Mouse (Mus musculus) heart, embryonic 13.5 days (tissue): ENCODE results near the gene Gm27029. TPM values are rescaled to one million over a fixed set of nuclear protein-coding genes. Genes with fewer than 3 reads are reported as not detected.
A peak's percentile ranks its signal among the peaks of the same experiment; 100 is the strongest.
"Not testable (repeated sequence)": the region's sequence is repeated elsewhere in the genome, so short reads cannot be mapped to it uniquely, and the experiment has no call there.

Experiments
- ATAC-seq: fragments of 200-750 bp; cut with Nextera tagmentation; 2 replicates; pipeline ENCODE4 v1.8.0; 2017; ENCODE audit warnings: moderate TSS enrichment; ENCODE audit not compliant: insufficient number of reproducible peaks, low FRiP score, low TSS enrichment; ENCODE audit errors: extremely low read depth
- H3K27ac ChIP-seq: fragments of 300-500 bp; sonication (generic); replicated peaks from 2 replicates; pipeline ENCODE4 v1.5.1; 2015; ENCODE audit warnings: moderate library complexity, mild to moderate bottlenecking, inconsistent platforms
- H3K27me3 ChIP-seq: fragments of 300-500 bp; sonication (generic); replicated peaks from 2 replicates; pipeline ENCODE4 v1.6.1; 2015; ENCODE audit warnings: mild to moderate bottlenecking, inconsistent platforms
- H3K36me3 ChIP-seq: fragments of 300-500 bp; sonication (generic); 2 replicates; pipeline ENCODE4 v1.6.1; 2015; ENCODE audit warnings: mild to moderate bottlenecking, inconsistent platforms
- H3K4me1 ChIP-seq: fragments of 300-500 bp; sonication (generic); 2 replicates; pipeline ENCODE4 v1.6.1; 2015; ENCODE audit warnings: inconsistent platforms
- H3K4me2 ChIP-seq: fragments of 300-500 bp; sonication (generic); 2 replicates; pipeline ENCODE4 v1.6.1; 2015; ENCODE audit warnings: inconsistent platforms, mild to moderate bottlenecking, moderate library complexity
- H3K4me3 ChIP-seq: fragments of 300-500 bp; sonication (generic); 2 replicates; pipeline ENCODE4 v1.5.1; 2015; ENCODE audit warnings: moderate library complexity, mild to moderate bottlenecking, inconsistent platforms
- H3K9ac ChIP-seq: fragments of 300-500 bp; sonication (generic); 2 replicates; pipeline ENCODE4 v1.6.1; 2015; ENCODE audit warnings: inconsistent platforms, mild to moderate bottlenecking, moderate library complexity
- H3K9me3 ChIP-seq: fragments of 300-500 bp; sonication (generic); 2 replicates; pipeline ENCODE4 v1.6.1; 2016; ENCODE audit warnings: inconsistent platforms
- WGBS: fragments of 180-500 bp; shearing (Covaris S2); methylation state at CpG from one replicate; pipeline ENCODE4 v1.1.7; 2015; ENCODE audit warnings: mixed read lengths; 5-methylcytosine and 5-hydroxymethylcytosine counted together
- polyA plus RNA-seq: library from polyadenylated mRNA; unstranded; fragments of >200 nt; fragmentation: Nextera tagmentation; extraction: Ambion mirVana; gene quantifications from 2 replicates; pipeline ENCODE4 v1.2.1, GENCODE M21; 2015

Gm27029 gene
- polyA plus RNA-seq, 1 experiment from 2014 or later = 18.3 TPM

DNA sequence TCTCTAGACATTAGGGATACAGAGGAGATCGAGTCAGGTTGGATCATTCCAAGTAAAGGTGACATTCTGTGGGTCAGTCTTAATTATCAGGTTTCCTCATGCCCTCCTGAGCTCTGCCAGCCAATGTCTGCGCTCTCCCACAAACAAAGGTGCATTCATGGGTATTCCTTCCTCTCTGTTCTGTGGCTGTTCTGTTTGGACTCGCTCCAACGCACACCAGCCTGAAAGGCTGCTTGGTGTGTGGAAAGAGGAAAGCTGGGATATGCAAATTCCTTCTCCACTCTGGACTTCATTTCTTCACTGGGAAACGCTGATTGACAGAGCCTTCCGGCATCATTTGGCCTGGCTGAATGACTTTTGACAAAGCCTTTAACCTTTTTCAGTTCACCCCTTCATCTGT is 30.1 kb upstream of the Gm27029 start:
- WGBS = 70% methylated on average over 6 of the region's 6 CpGs
- Histone ChIP-seq H3K4me1 (peaks cover 8% of the 10 kb centered on the region; the same call in 1 of the 2 replicates), H3K36me3 (peaks cover 32% of the 10 kb centered on the region), H3K27ac (no peak overlapping the region), H3K4me2 (no peak overlapping the region), H3K9ac (no peak overlapping the region), H3K27me3 (no peaks in the 10 kb centered on the region), H3K4me3 (no peak overlapping the region), H3K9me3 (no peaks in the 10 kb centered on the region)
- no peak for ATAC-seq

DNA sequence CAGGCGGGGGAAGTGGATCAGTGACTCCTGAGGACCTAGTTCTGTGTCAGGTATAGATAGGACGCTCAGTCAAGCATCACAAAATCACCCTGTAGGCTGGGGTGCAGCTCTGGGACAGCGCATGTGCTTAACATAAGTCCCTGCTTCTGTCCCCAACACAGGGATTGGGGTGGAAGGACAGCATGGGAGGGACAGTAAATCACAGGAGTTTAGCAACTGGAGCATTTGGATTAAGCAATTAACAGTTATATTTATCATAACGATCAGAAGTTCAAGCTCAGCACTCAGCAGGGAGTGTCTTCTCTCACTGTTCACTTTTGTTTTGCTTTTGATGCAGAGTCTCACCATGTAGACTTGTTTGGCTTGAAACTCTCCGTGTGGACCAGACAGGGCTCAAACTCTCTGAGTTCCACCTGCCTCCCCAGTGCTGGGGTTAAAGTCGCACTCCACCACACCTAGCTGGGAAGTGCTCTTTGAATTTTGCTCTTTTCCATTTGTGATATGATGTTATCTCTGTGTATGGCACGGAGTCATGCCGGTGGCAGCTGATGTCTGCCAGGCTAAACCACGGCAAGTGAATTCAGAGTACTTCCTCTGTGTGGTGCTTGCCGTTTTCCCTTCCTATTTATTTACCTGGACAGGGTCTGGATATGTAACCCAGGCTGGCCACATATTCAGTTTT is 27.6 kb upstream of the Gm27029 start:
- Histone ChIP-seq H3K36me3 (peaks cover 7% of the 10 kb centered on the region), H3K27me3 (no peaks in the 10 kb centered on the region), H3K4me2 (no peak overlapping the region), H3K4me3 (no peak overlapping the region), H3K9me3 (no peaks in the 10 kb centered on the region), H3K27ac (no peak overlapping the region), H3K9ac (no peak overlapping the region), H3K4me1 (peaks cover 21% of the 10 kb centered on the region)
- ATAC-seq = no peak
- WGBS = 62% methylated on average over 10 of the region's 10 CpGs

DNA sequence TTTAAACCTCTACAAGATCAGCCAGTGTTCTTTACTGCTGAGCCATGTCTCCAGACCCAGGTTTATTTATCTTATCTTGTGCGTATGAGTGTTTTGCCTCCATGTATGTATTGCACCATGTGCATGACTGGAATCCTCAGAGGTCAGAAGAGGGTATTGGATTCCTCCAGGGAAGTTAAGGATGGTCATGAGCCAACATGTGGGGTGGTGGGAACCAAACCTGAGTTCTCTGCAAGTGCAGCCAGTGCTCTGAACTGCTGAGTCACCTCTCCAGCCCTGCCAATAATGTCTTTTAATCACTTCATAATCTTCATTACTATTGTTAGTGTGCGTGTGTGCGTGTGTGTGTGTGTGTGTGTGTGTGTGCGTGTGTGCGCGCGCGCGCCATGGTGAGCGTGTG is 26.9 kb upstream of the Gm27029 start:
- Histone ChIP-seq H3K9ac (no peak overlapping the region), H3K36me3 (peaks cover 2% of the 10 kb centered on the region), H3K4me3 (no peak overlapping the region), H3K27ac (no peak overlapping the region), H3K27me3 (no peaks in the 10 kb centered on the region), H3K4me2 (no peak overlapping the region), H3K9me3 (no peaks in the 10 kb centered on the region), H3K4me1 (peaks cover 21% of the 10 kb centered on the region)
- ATAC-seq = no peak
- WGBS = 90% methylated on average over 10 of the region's 10 CpGs

DNA sequence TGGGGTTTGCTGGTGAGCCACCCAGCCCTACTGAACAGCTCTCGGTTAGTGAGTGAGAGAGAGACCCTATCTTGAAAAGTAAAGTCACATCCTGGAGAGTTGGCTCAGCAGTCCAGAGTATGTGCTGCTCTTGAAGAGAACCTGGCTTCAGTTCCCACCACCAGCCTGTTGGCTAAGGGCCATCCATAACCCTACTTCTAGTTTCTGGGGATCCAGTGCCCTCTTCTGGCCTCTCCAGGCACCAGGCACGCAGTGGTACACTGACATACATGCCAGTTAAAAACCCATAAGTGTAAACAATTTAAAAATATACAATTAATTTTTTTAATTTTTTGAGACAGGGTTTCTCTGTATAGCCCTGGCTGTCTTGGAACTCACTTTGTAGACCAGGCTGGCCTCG is 25.8 kb upstream of the Gm27029 start:
- no peak for ATAC-seq
- Histone ChIP-seq H3K36me3 (peaks cover 9% of the 10 kb centered on the region), H3K4me3 (no peak overlapping the region), H3K4me1 (peaks cover 21% of the 10 kb centered on the region), H3K9me3 (no peaks in the 10 kb centered on the region), H3K9ac (no peak overlapping the region), H3K27me3 (no peaks in the 10 kb centered on the region), H3K4me2 (no peak overlapping the region), H3K27ac (no peak overlapping the region)
- WGBS = 68% methylated on average over 3 of the region's 3 CpGs

DNA sequence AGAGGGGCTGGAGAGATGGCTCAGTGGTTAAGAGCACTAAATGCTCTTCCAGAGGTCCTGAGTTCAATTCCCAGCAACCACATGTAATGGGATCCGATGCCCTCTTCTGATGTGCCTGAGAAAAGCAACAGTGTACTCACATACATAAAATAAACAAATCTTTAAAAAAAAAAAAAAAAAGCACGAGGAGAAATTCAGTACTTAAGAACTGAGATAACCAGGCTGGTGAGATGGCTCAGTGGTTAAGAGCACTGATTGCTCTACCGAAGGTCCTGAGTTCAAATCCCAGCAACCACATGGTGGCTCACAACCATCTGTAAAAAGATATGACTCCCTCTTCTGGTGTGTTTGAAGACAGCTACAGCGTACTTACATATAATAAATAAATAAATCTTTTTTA is 25.0 kb upstream of the Gm27029 start:
- H3K27ac ChIP-seq, H3K27me3 ChIP-seq, H3K4me3 ChIP-seq, H3K9ac ChIP-seq, H3K9me3 ChIP-seq, ATAC-seq: not testable (repeated sequence)
- Histone ChIP-seq H3K4me2 (peak overlapping the region; percentile 71; the same call in 1 of the 2 replicates), H3K4me1 (peaks cover 21% of the 10 kb centered on the region), H3K36me3 (peaks cover 17% of the 10 kb centered on the region)
- WGBS = 79% methylated on average over 4 of the region's 4 CpGs

DNA sequence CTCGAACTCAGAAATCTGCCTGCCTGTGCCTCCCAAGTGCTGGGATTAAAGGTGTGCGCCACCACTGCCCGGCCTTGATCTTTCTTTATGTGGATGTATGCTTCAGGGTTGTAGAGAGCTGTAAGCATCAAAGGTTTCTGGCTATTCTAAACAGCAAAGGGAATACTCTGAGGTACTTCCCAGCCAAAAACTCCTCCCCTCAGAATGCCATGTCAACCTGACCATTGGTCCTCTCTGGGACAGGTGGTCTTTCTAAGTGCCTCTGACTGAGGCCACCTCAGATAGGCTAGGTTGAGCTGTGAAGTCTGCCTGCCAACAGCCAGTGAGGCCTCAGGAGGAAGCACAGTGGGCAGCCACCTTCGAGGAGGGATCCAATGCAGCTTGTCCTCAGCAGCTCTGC is 24.3 kb upstream of the Gm27029 start:
- Histone ChIP-seq H3K27me3 (no peaks in the 10 kb centered on the region), H3K36me3 (peaks cover 24% of the 10 kb centered on the region), H3K9me3 (no peaks in the 10 kb centered on the region), H3K27ac (peak overlapping the region; percentile 79; the same call in 1 of the 2 replicates), H3K9ac (peak overlapping the region; percentile 81), H3K4me2 (peak overlapping the region; percentile 71), H3K4me1 (peaks cover 27% of the 10 kb centered on the region), H3K4me3 (peak overlapping the region; percentile 60)
- no peak for ATAC-seq
- 75% methylated on average over 4 of the region's 4 CpGs for WGBS

DNA sequence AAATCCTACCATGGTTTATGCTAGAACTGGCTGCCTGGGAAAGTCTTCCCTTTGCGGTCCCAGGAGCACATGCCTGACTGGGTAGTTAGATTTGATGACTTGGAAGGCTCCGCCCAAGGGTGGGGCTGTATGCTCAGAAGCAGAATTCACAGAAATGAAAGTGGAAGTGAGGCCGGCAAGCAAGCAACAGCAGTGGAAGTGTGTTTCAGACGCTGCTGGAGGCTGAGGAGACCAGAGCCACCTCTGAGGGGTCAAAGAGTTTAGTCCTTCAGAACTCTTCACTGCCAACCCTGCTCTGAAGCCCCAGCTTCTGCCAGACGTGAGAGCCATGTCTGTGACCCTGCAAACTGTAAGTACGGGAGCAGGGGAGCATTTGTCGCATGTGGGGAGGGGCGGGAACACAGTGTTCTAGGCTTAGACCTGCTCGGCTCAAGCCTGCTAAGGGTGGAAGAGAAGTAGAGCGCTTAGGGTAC is 23.7 kb upstream of the Gm27029 start, which contains the start of gene Ifi35:
Gene Ifi35 (plus strand): TSS at position 134 of the 473 bp plus-strand sequence.
- Histone ChIP-seq H3K4me3 (peak within 1 kb of the TSS; percentile 60), H3K9me3 (no peaks in the 10 kb centered on the region), H3K36me3 (peaks cover 30% of the 10 kb centered on the region), H3K4me2 (peak within 1 kb of the TSS; percentile 71), H3K4me1 (peaks cover 32% of the 10 kb centered on the region), H3K27me3 (no peaks in the 10 kb centered on the region), H3K9ac (peak within 1 kb of the TSS; percentile 81), H3K27ac (peak within 1 kb of the TSS; percentile 79)
- WGBS = 15% methylated on average over 10 of the region's 10 CpGs
- peak; percentile 54 for ATAC-seq

DNA sequence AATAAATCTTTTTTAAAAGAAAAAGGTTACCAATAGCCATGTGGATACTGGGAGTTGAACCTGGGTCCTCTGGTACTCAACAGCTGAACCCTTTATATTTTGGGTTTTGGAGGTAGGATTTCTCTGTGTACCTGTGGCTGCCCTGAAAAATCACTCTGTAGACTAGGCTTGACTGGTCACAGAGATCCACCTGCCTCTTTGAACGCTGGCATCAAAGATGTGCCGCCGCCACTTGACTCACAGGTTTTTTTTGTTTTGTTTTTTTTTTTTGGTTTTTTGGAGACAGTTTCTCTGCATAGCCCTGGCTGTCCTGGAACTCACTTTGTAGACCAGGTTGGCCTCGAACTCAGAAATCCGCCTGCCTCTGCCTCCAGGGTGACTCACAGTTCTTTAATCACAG is 23.2 kb upstream of the Gm27029 start:
- 88% methylated on average over 5 of the region's 5 CpGs for whole genome bisulfite sequencing
- ATAC-seq = no peak
- H3K27me3 ChIP-seq = no peaks in the 10 kb centered on the region

DNA sequence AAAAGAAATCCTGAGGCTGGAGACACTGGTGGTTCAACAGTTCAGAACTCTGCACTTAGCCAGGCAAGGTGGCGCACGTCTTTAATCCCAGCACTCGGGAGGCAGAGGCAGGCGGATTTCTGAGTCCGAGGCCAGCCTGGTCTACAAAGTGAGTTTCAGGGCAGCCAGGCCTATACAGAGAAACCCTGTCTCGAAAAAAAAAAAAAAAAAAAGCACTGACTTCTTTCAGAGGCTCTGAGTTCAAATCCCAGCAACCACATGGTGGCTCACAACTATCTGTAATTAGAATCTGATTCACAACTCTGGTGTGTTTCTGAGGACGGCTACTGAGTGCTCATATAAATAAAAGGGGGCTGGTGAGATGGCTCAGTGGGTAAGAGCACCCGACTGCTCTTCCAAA is 22.3 kb upstream of the Gm27029 start:
- Histone ChIP-seq H3K36me3 (peaks cover 33% of the 10 kb centered on the region), H3K4me1 (peaks cover 34% of the 10 kb centered on the region)
- not testable (repeated sequence) for H3K9me3 ChIP-seq, H3K4me3 ChIP-seq, ATAC-seq, H3K27me3 ChIP-seq, H3K4me2 ChIP-seq, H3K9ac ChIP-seq, H3K27ac ChIP-seq
- 90% methylated on average over 8 of the region's 8 CpGs for WGBS

More for the DNA sequence above, 23.2 kb upstream of the Gm27029 start:
- Histone ChIP-seq H3K4me2 (peak overlapping the region; percentile 71), H3K36me3 (peaks cover 33% of the 10 kb centered on the region), H3K4me3 (peak overlapping the region; percentile 60), H3K9me3 (no peaks in the 10 kb centered on the region), H3K9ac (peak overlapping the region; percentile 81; the same call in 1 of the 2 replicates), H3K27ac (peak overlapping the region; percentile 79), H3K4me1 (peaks cover 37% of the 10 kb centered on the region)

DNA sequence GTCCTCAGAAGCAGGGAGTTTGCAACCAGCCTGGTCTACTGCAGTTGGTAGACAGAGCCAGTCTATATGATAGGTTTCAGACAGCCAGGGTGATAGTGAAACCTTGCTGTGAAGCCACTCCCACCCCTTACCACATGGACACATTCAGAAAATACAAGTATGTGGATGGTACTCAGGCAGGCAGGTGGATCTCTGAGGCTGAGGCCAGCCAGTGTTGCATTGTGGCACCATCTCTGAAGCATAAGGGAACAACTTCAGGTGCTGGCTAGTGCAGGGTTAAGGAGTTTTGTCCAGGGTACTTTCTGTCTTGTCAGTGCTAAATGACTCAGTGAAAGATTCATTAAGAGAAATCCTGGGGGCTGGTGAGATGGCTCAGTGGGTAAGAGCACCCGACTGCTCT is 21.7 kb upstream of the Gm27029 start:
- no peaks in the 10 kb centered on the region for H3K27me3 ChIP-seq
- peaks cover 33% of the 10 kb centered on the region for H3K36me3 ChIP-seq
- no peak overlapping the region for H3K27ac ChIP-seq
- H3K4me1 ChIP-seq = peaks cover 34% of the 10 kb centered on the region
- no peak for ATAC-seq
- no peak overlapping the region for H3K4me2 ChIP-seq
- H3K9ac ChIP-seq = no peak overlapping the region
- H3K4me3 ChIP-seq = no peak overlapping the region
- no peaks in the 10 kb centered on the region for H3K9me3 ChIP-seq
- 81% methylated on average over 1 of the region's 1 CpGs for WGBS

DNA sequence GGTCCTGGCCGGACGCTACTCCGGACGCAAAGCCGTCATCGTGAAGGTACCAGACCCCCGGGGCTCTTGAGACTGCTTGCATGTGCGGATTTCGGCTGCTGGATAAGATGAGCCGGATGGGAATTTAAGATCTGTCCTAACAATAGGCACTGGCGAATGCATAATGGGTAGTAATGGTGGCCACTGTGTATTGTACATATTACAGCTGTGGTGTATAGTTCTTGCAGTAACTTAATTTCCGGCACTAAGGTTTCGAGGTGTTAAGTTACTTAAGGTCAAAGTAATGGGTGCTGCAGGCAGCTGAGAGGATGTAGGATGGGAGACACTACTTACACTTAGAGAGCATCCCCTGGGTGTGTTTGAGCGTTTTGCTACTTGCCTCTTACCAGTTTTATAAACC is 18.2 kb upstream of the Gm27029 start:
- Histone ChIP-seq H3K9ac (peak overlapping the region; percentile 97), H3K4me2 (peak overlapping the region; percentile 86), H3K36me3 (peaks cover 33% of the 10 kb centered on the region), H3K27ac (peak overlapping the region; percentile 91), H3K9me3 (no peaks in the 10 kb centered on the region), H3K4me3 (peak overlapping the region; percentile 91), H3K27me3 (no peaks in the 10 kb centered on the region), H3K4me1 (peaks cover 21% of the 10 kb centered on the region)
- ATAC-seq = no peak
- WGBS = under 1% methylated on average over 14 of the region's 14 CpGs
